Mouse (Mus musculus): Measurements from ENCODE around the gene Tfap2c. TPM values are rescaled to one million over a fixed set of nuclear protein-coding genes. Genes with fewer than 3 reads are reported as not detected.

Tfap2c gene
- polyA plus RNA-seq, 1 experiment, result not detected

GRCm38 (mm10) chr2:172577196-172577766 is 27.9 kb downstream of the Tfap2c start:
- H3K4me3 ChIP-seq (ENCODE audit: insufficient read depth, low read length), result no peak overlapping the region
- H3K4me1 ChIP-seq (ENCODE audit: control insufficient read depth, insufficient read depth, low read length), result no peaks in the 10 kb centered on the region
- TF ChIP-seq POLR2A (IDR thresholded peaks at IDR 0.05; ENCODE audit: low read depth, low read length), result no peak
- TF ChIP-seq CTCF (IDR thresholded peaks at IDR 0.05; ENCODE audit: borderline replicate concordance, insufficient read depth, low read length), result no peak
- H3K27ac ChIP-seq (ENCODE audit: insufficient read depth, low read length), result no peak overlapping the region

GRCm38 (mm10) chr2:172579221-172579620 is 29.8 kb downstream of the Tfap2c start:
- TF ChIP-seq POLR2A (IDR thresholded peaks at IDR 0.05; ENCODE audit: low read depth, low read length), result no peak
- no peak for TF ChIP-seq CTCF (IDR thresholded peaks at IDR 0.05; ENCODE audit: borderline replicate concordance, insufficient read depth, low read length)
- no peak overlapping the region for H3K27ac ChIP-seq (ENCODE audit: insufficient read depth, low read length)
- H3K4me1 ChIP-seq (ENCODE audit: control insufficient read depth, insufficient read depth, low read length), result no peaks in the 10 kb centered on the region
- H3K4me3 ChIP-seq (ENCODE audit: insufficient read depth, low read length), result no peak overlapping the region

- TF ChIP-seq POLR2A (IDR thresholded peaks at IDR 0.05; ENCODE audit: low read depth, low read length) (no peak), CTCF (IDR thresholded peaks at IDR 0.05; ENCODE audit: borderline replicate concordance, insufficient read depth, low read length) (no peak)
- H3K4me1 ChIP-seq (ENCODE audit: control insufficient read depth, insufficient read depth, low read length), result no peaks in the 10 kb centered on the region
- no peak overlapping the region for H3K4me3 ChIP-seq (ENCODE audit: insufficient read depth, low read length)
- H3K27ac ChIP-seq (ENCODE audit: insufficient read depth, low read length), result no peak overlapping the region
Observed at GRCm38 (mm10) chr2:172580536-172581265, 31.3 kb downstream of the Tfap2c start.

- TF ChIP-seq POLR2A (IDR thresholded peaks at IDR 0.05; ENCODE audit: low read depth, low read length) (no peak), CTCF (IDR thresholded peaks at IDR 0.05; ENCODE audit: borderline replicate concordance, insufficient read depth, low read length) (no peak)
- Histone ChIP-seq H3K4me3 (ENCODE audit: insufficient read depth, low read length) (no peak overlapping the region), H3K4me1 (ENCODE audit: control insufficient read depth, insufficient read depth, low read length) (no peaks in the 10 kb centered on the region), H3K27ac (ENCODE audit: insufficient read depth, low read length) (no peak overlapping the region)
Observed at GRCm38 (mm10) chr2:172583312-172583711, 33.9 kb downstream of the Tfap2c start.

GRCm38 (mm10) chr2:172585329-172585728 is 35.9 kb downstream of the Tfap2c start:
- Histone ChIP-seq H3K27ac (ENCODE audit: insufficient read depth, low read length) (no peak overlapping the region), H3K4me1 (ENCODE audit: control insufficient read depth, insufficient read depth, low read length) (no peaks in the 10 kb centered on the region), H3K4me3 (ENCODE audit: insufficient read depth, low read length) (no peak overlapping the region)
- TF ChIP-seq CTCF (IDR thresholded peaks at IDR 0.05; ENCODE audit: borderline replicate concordance, insufficient read depth, low read length) (no peak), POLR2A (IDR thresholded peaks at IDR 0.05; ENCODE audit: low read depth, low read length) (no peak)

- no peak overlapping the region for H3K4me3 ChIP-seq (ENCODE audit: insufficient read depth, low read length)
- no peak overlapping the region for H3K27ac ChIP-seq (ENCODE audit: insufficient read depth, low read length)
- no peaks in the 10 kb centered on the region for H3K4me1 ChIP-seq (ENCODE audit: control insufficient read depth, insufficient read depth, low read length)
- TF ChIP-seq CTCF (IDR thresholded peaks at IDR 0.05; ENCODE audit: borderline replicate concordance, insufficient read depth, low read length), result no peak
- no peak for TF ChIP-seq POLR2A (IDR thresholded peaks at IDR 0.05; ENCODE audit: low read depth, low read length)
Observed at GRCm38 (mm10) chr2:172589048-172589447, 39.7 kb downstream of the Tfap2c start.

- Histone ChIP-seq H3K4me1 (ENCODE audit: control insufficient read depth, insufficient read depth, low read length) (no peaks in the 10 kb centered on the region), H3K27ac (ENCODE audit: insufficient read depth, low read length) (no peak overlapping the region), H3K4me3 (ENCODE audit: insufficient read depth, low read length) (no peak overlapping the region)
- TF ChIP-seq CTCF (IDR thresholded peaks at IDR 0.05; ENCODE audit: borderline replicate concordance, insufficient read depth, low read length) (no peak), POLR2A (IDR thresholded peaks at IDR 0.05; ENCODE audit: low read depth, low read length) (no peak)
Observed at GRCm38 (mm10) chr2:172590839-172591238, 41.4 kb downstream of the Tfap2c start.

- no peak for TF ChIP-seq CTCF (IDR thresholded peaks at IDR 0.05; ENCODE audit: borderline replicate concordance, insufficient read depth, low read length)
- Histone ChIP-seq H3K4me1 (ENCODE audit: control insufficient read depth, insufficient read depth, low read length) (no peaks in the 10 kb centered on the region; the same call in 1 of the 2 replicates), H3K27ac (ENCODE audit: insufficient read depth, low read length) (no peak overlapping the region)
Observed at GRCm38 (mm10) chr2:172594326-172594725, 44.9 kb downstream of the Tfap2c start.

GRCm38 (mm10) chr2:172597056-172597455 is 47.7 kb downstream of the Tfap2c start:
- TF ChIP-seq CTCF (IDR thresholded peaks at IDR 0.05; ENCODE audit: borderline replicate concordance, insufficient read depth, low read length) (no peak), POLR2A (IDR thresholded peaks at IDR 0.05; ENCODE audit: low read depth, low read length) (no peak)

More at GRCm38 (mm10) chr2:172594326-172594725, 44.9 kb downstream of the Tfap2c start:
- no peak overlapping the region for H3K4me3 ChIP-seq (ENCODE audit: insufficient read depth, low read length)

GRCm38 (mm10) chr2:172597881-172598280 is 48.5 kb downstream of the Tfap2c start:
- H3K27ac ChIP-seq (ENCODE audit: insufficient read depth, low read length), result no peak overlapping the region
- H3K4me1 ChIP-seq (ENCODE audit: control insufficient read depth, insufficient read depth, low read length), result no peaks in the 10 kb centered on the region; the same call in 1 of the 2 replicates
- H3K4me3 ChIP-seq (ENCODE audit: insufficient read depth, low read length), result no peak overlapping the region
- TF ChIP-seq CTCF (IDR thresholded peaks at IDR 0.05; ENCODE audit: borderline replicate concordance, insufficient read depth, low read length) (no peak), POLR2A (IDR thresholded peaks at IDR 0.05; ENCODE audit: low read depth, low read length) (no peak)

More at GRCm38 (mm10) chr2:172597056-172597455, 47.7 kb downstream of the Tfap2c start:
- Histone ChIP-seq H3K27ac (ENCODE audit: insufficient read depth, low read length) (no peak overlapping the region; the same call in 1 of the 2 replicates), H3K4me1 (ENCODE audit: control insufficient read depth, insufficient read depth, low read length) (no peaks in the 10 kb centered on the region; the same call in 1 of the 2 replicates), H3K4me3 (ENCODE audit: insufficient read depth, low read length) (no peak overlapping the region)

All from embryonic fibroblast, embryonic 13.5 days (primary cell).